Mouse (Mus musculus): Measurements from ENCODE around the gene Gm3238. TPM values are rescaled to one million over a fixed set of nuclear protein-coding genes. Genes with fewer than 3 reads are reported as not detected.
"Not testable (repeated sequence)": the region's sequence is repeated elsewhere in the genome, so short reads cannot be mapped to it uniquely, and the experiment has no call there.

Gm3238 gene
- total RNA-seq, 1 experiment from 2014 or later: not detected

GRCm38 (mm10) chr10:77752312-77752711 is 18.8 kb downstream of the Gm3238 start:
- not testable (repeated sequence) for ATAC-seq (replicated peaks; ENCODE audit: insufficient number of reproducible peaks, low FRiP score, low TSS enrichment, poor library complexity, severe bottlenecking)

GRCm38 (mm10) chr10:77751254-77751653 is 19.9 kb downstream of the Gm3238 start, which contains the start of gene Gm9736:
Gene Gm9736, minus strand, starts transcription at chr10:77751354.
- not testable (repeated sequence) for ATAC-seq (replicated peaks; ENCODE audit: insufficient number of reproducible peaks, low FRiP score, low TSS enrichment, poor library complexity, severe bottlenecking)

GRCm38 (mm10) chr10:77750686-77751085 is 20.4 kb downstream of the Gm3238 start:
- ATAC-seq (replicated peaks; ENCODE audit: insufficient number of reproducible peaks, low FRiP score, low TSS enrichment, poor library complexity, severe bottlenecking): not testable (repeated sequence)

- ATAC-seq (replicated peaks; ENCODE audit: insufficient number of reproducible peaks, low FRiP score, low TSS enrichment, poor library complexity, severe bottlenecking): not testable (repeated sequence)
Observed at GRCm38 (mm10) chr10:77741924-77742688, 29.0 kb downstream of the Gm3238 start, which contains the start of gene Gm18596. Gene Gm18596, minus strand, starts transcription at chr10:77742638.

GRCm38 (mm10) chr10:77738929-77739328 is 32.2 kb downstream of the Gm3238 start:
- ATAC-seq (replicated peaks; ENCODE audit: insufficient number of reproducible peaks, low FRiP score, low TSS enrichment, poor library complexity, severe bottlenecking): no peak

GRCm38 (mm10) chr10:77735928-77736327 is 35.2 kb downstream of the Gm3238 start:
- ATAC-seq (replicated peaks; ENCODE audit: insufficient number of reproducible peaks, low FRiP score, low TSS enrichment, poor library complexity, severe bottlenecking): no peak

- ATAC-seq (replicated peaks; ENCODE audit: insufficient number of reproducible peaks, low FRiP score, low TSS enrichment, poor library complexity, severe bottlenecking): no peak
Observed at GRCm38 (mm10) chr10:77729241-77729640, 41.9 kb downstream of the Gm3238 start.

- no peak for ATAC-seq (replicated peaks; ENCODE audit: insufficient number of reproducible peaks, low FRiP score, low TSS enrichment, poor library complexity, severe bottlenecking)
Observed at GRCm38 (mm10) chr10:77728280-77728679, 42.8 kb downstream of the Gm3238 start.

- ATAC-seq (replicated peaks; ENCODE audit: insufficient number of reproducible peaks, low FRiP score, low TSS enrichment, poor library complexity, severe bottlenecking): no peak
Observed at GRCm38 (mm10) chr10:77726186-77726585, 44.9 kb downstream of the Gm3238 start, which contains the start of gene Gm10100. Gene Gm10100, plus strand, starts transcription at chr10:77726486.

- ATAC-seq (replicated peaks; ENCODE audit: insufficient number of reproducible peaks, low FRiP score, low TSS enrichment, poor library complexity, severe bottlenecking): no peak
Observed at GRCm38 (mm10) chr10:77724855-77725254, 46.3 kb downstream of the Gm3238 start.

Other genes starting within 250 kb of the Gm3238 start
- 1,034 to 1,189 TPM (median 1,065 TPM) in 3 replicates for gene Itgb2, start 241.1 kb downstream of the Gm3238 start, total RNA-seq (2017)
- 79.9 to 128 TPM (median 104 TPM) in 3 replicates for gene Pttg1ip, start 189.6 kb downstream of the Gm3238 start, total RNA-seq (2017)
- gene Sumo3, start 165.2 kb downstream of the Gm3238 start, total RNA-seq (2017): 84.2 to 128 TPM (median 126 TPM) in 3 replicates
- 1.7 to 5.5 TPM in 2 of 3 replicates, not detected in the other for gene Gm49325, start 165.1 kb downstream of the Gm3238 start, total RNA-seq (2017)
- gene Ube2g2, start 149.1 kb downstream of the Gm3238 start, total RNA-seq (2017): 60.6 to 127 TPM (median 70.3 TPM) in 3 replicates
- not detected in 3 replicates for gene Tspear, start 84.8 kb downstream of the Gm3238 start, total RNA-seq (2017)
- not detected in 3 replicates for gene Gm19402, start 80.6 kb downstream of the Gm3238 start, total RNA-seq (2017)
- not detected in 3 replicates for gene Gm9508, start 74.1 kb downstream of the Gm3238 start, total RNA-seq (2017)
- not detected in 3 replicates for gene Gm10272, start 64.7 kb downstream of the Gm3238 start, total RNA-seq (2017)
- gene Gm10024, start 59.9 kb downstream of the Gm3238 start, total RNA-seq (2017): not detected in 3 replicates
- not detected in 3 replicates for gene Gm10142, start 55.5 kb downstream of the Gm3238 start, total RNA-seq (2017)
- not detected in 3 replicates for gene Krtap12-1, start 50.7 kb downstream of the Gm3238 start, total RNA-seq (2017)
- gene Gm10100, start 44.8 kb downstream of the Gm3238 start, total RNA-seq (2017): not detected in 3 replicates
- not detected in 3 replicates for gene Gm18596, start 28.7 kb downstream of the Gm3238 start, total RNA-seq (2017)
- not detected in 3 replicates for gene Gm9736, start 20.0 kb downstream of the Gm3238 start, total RNA-seq (2017)
- gene Gm3233, start 11.6 kb downstream of the Gm3238 start, total RNA-seq (2017): not detected in 3 replicates
- not detected in 3 replicates for gene Gm7138, start 5.6 kb upstream of the Gm3238 start, total RNA-seq (2017)
- gene Gm3250, start 11.2 kb upstream of the Gm3238 start, total RNA-seq (2017): not detected in 3 replicates
- gene Gm7137, start 16.9 kb upstream of the Gm3238 start, total RNA-seq (2017): not detected in 3 replicates
- gene Gm9639, start 23.8 kb upstream of the Gm3238 start, total RNA-seq (2017): not detected in 3 replicates
- gene Gm19668, start 27.8 kb upstream of the Gm3238 start, total RNA-seq (2017): not detected in 3 replicates
- gene Gm9507, start 40.5 kb upstream of the Gm3238 start, total RNA-seq (2017): not detected in 3 replicates
- gene Gm2696, start 43.4 kb upstream of the Gm3238 start, total RNA-seq (2017): not detected in 3 replicates
- gene Krtap10-4, start 55.8 kb upstream of the Gm3238 start, total RNA-seq (2017): not detected in 3 replicates
- not detected in 3 replicates for gene Krtap10-10, start 64.6 kb upstream of the Gm3238 start, total RNA-seq (2017)
- gene Gm36176, start 75.5 kb upstream of the Gm3238 start, total RNA-seq (2017): not detected in 3 replicates
- gene Gm10318, start 81.5 kb upstream of the Gm3238 start, total RNA-seq (2017): not detected in 3 replicates
- not detected in 3 replicates for gene Gm3285, start 90.7 kb upstream of the Gm3238 start, total RNA-seq (2017)
- not detected in 3 replicates for gene Lrrc3, start 131.2 kb upstream of the Gm3238 start, total RNA-seq (2017)
- 27.0 to 37.5 TPM (median 35.8 TPM) in 3 replicates for gene Trpm2, start 199.2 kb upstream of the Gm3238 start, total RNA-seq (2017)
- gene 1810043G02Rik, start 207.2 kb upstream of the Gm3238 start, total RNA-seq (2017): 4.8 to 8.2 TPM (median 5.5 TPM) in 3 replicates
- 46.0 to 51.9 TPM (median 46.4 TPM) in 3 replicates for gene Pfkl, start 238.8 kb upstream of the Gm3238 start, total RNA-seq (2017)